Mouse (Mus musculus): ENCODE data around the gene Bscl2.
"Not testable (repeated sequence)": the region's sequence is repeated elsewhere in the genome, so short reads cannot be mapped to it uniquely, and the experiment has no call there.

GRCm38 (mm10) chr19:8836327-8836726 is 940 bp upstream of the Bscl2 start:
- not testable (repeated sequence) for TF ChIP-seq EP300, CTCF (IDR thresholded peaks at IDR 0.05; ENCODE audit: low read depth)

All from liver, embryonic 14.5 days (tissue).